Mouse (Mus musculus) brain, embryonic 14.5 days (tissue): ENCODE data around the gene Cln5.

Experiments used
- CTCF ChIP-seq: fragments of 200-500 bp; IDR thresholded peaks from 2 replicates; pipeline ENCODE4 v1.5.1; 2012; ENCODE audit warnings: inconsistent platforms, mild to moderate bottlenecking, moderate library complexity, borderline replicate concordance; ENCODE audit not compliant: insufficient read depth, insufficient read length; ENCODE audit errors: extremely low read depth
- POLR2A ChIP-seq: fragments of 200-500 bp; IDR thresholded peaks from 2 replicates; pipeline ENCODE4 v1.6.1; 2012; ENCODE audit warnings: mild to moderate bottlenecking, inconsistent platforms, borderline replicate concordance; ENCODE audit not compliant: poor library complexity, insufficient read depth, insufficient read length, severe bottlenecking; ENCODE audit errors: extremely low read depth

DNA sequence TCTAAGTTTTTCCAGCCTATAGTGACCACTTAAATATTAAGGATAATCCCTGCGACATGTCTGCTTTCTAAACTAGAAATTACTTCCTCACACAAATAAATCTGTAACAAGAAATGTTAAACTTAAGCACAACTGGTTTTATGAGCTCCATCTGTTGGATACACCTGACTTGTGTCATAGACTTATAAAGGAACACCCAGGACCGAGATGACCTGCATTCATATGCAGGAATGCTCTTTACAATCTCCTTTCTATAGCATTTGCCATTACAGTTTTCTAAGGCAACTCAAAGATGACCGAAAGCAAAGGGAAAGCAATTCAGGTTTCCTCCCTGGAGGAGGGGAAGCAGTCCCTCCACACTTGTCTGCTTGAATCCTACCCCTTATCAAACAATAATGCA is 23.2 kb downstream of the Cln5 start:
- no peak for TF ChIP-seq POLR2A
- no peak for TF ChIP-seq CTCF
